Mouse (Mus musculus) neural tube, embryonic 15.5 days (tissue): ENCODE data around the gene Sstr4. TPM values are rescaled to one million over a fixed set of nuclear protein-coding genes. Genes with fewer than 3 reads are reported as not detected.

Experiments
- ATAC-seq: fragments of 200-750 bp; cut with Nextera tagmentation; 2 replicates; pipeline ENCODE4 v1.8.0; 2017; ENCODE audit warnings: mild to moderate bottlenecking, moderate TSS enrichment, moderate library complexity; ENCODE audit not compliant: low FRiP score
- H3K27ac ChIP-seq: fragments of 300-500 bp; sonication (generic); replicated peaks from 2 replicates; pipeline ENCODE4 v1.5.1; 2015; ENCODE audit warnings: mild to moderate bottlenecking, inconsistent platforms
- H3K27me3 ChIP-seq: fragments of 300-500 bp; sonication (generic); replicated peaks from 2 replicates; pipeline ENCODE4 v1.6.1; 2015; ENCODE audit warnings: inconsistent platforms
- H3K36me3 ChIP-seq: fragments of 300-500 bp; sonication (generic); 2 replicates; pipeline ENCODE4 v1.6.1; 2015; ENCODE audit warnings: inconsistent platforms
- H3K4me1 ChIP-seq: fragments of 300-500 bp; sonication (generic); 2 replicates; pipeline ENCODE4 v1.6.1; 2015; ENCODE audit warnings: inconsistent platforms
- H3K4me2 ChIP-seq: fragments of 300-500 bp; sonication (generic); 2 replicates; pipeline ENCODE4 v1.6.1; 2015; ENCODE audit warnings: inconsistent platforms, mild to moderate bottlenecking, moderate library complexity
- H3K4me3 ChIP-seq: fragments of 300-500 bp; sonication (generic); replicated peaks from 2 replicates; pipeline ENCODE4 v1.5.1; 2015; ENCODE audit warnings: mild to moderate bottlenecking, inconsistent platforms
- H3K9ac ChIP-seq: fragments of 300-500 bp; sonication (generic); replicated peaks from 2 replicates; pipeline ENCODE4 v1.6.1; 2015; ENCODE audit warnings: mild to moderate bottlenecking, inconsistent platforms
- H3K9me3 ChIP-seq: fragments of 300-500 bp; sonication (generic); replicated peaks from 2 replicates; pipeline ENCODE4 v1.6.1; 2016; ENCODE audit warnings: inconsistent platforms
- WGBS: fragments of 180-500 bp; shearing (Covaris S2); methylation state at CpG from one replicate; pipeline ENCODE4 v1.1.7; 2015; ENCODE audit warnings: mixed read lengths; 5-methylcytosine and 5-hydroxymethylcytosine counted together
- polyA plus RNA-seq: library from polyadenylated mRNA; unstranded; fragments of >200 nt; fragmentation: Nextera tagmentation; extraction: Ambion mirVana; gene quantifications from 2 replicates; pipeline ENCODE4 v1.2.1, GENCODE M21; 2015

Sstr4 gene
- polyA plus RNA-seq, 1 experiment from 2014 or later: 3.8 TPM

DNA sequence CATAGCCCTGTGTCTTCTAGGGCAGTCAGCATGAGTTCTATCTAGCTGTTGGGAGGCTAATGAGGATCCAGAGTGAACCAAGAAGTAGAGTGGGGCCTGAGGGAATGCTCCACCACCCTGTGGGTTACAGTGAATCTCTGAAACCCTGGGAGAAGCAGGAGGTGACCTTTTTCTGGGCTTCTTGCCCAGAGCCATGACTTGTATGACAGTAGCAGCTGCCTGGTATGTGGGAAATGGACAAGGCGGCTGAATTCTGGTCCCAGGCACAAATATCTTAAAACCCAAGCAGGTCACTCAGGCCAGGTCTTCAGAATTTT is 2.6 kb downstream of the Sstr4 start:
- Histone ChIP-seq H3K9ac (no peak overlapping the region), H3K36me3 (no peaks in the 10 kb centered on the region), H3K27ac (no peak overlapping the region), H3K9me3 (no peaks in the 10 kb centered on the region), H3K4me1 (peaks cover 25% of the 10 kb centered on the region), H3K4me2 (0 out of 2 replicates have a peak overlapping the region, but pooled peaks have one; percentile 96), H3K4me3 (no peak overlapping the region), H3K27me3 (peaks cover 30% of the 10 kb centered on the region)
- 79% methylated on average over 1 of the region's 1 CpGs for WGBS
- ATAC-seq: no peak

DNA sequence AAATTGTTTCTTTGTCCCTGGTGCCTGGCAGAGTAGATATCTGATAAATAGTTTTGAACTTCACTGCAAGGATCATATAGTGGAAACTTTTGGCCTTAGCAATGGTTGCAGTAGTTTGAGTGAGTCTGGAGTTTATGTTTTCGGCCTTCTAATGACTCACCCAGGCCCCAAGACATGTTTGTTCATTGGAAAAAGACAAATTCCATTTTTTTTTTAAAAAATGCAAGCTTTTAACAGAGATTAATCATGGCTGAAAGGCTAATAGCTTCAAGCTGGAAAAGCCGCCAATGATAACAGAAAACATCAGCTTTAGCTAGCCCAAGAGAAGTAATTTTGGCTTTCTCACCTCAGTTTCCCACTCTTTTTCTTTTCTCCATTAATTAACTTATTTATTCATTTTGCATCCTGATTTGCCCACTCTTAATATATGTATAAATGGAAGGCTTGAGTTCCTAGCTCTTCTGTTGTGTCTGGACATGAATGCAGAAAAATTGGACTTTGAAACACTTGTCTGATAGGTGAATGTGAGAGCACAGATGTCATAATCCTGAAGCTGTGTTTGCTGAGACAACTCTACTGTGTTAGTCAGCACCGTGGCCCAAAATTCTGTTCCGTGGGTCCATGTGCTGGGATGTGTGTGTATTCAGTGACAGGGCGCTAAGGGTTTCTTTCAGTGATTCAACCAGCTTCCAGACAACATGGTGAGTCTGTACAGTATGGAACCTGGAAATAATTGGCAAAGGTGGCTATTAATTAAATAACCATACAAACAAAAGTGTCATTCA is 3.9 kb downstream of the Sstr4 start:
- H3K36me3 ChIP-seq: no peaks in the 10 kb centered on the region
- H3K9ac ChIP-seq: no peak overlapping the region
- ATAC-seq: no peak
- no peak overlapping the region for H3K4me3 ChIP-seq
- H3K27me3 ChIP-seq: peaks cover 17% of the 10 kb centered on the region
- no peak overlapping the region for H3K27ac ChIP-seq
- WGBS: 96% methylated on average over 5 of the region's 5 CpGs
- H3K9me3 ChIP-seq: no peaks in the 10 kb centered on the region
- no peak overlapping the region for H3K4me2 ChIP-seq
- H3K4me1 ChIP-seq: peaks cover 25% of the 10 kb centered on the region

DNA sequence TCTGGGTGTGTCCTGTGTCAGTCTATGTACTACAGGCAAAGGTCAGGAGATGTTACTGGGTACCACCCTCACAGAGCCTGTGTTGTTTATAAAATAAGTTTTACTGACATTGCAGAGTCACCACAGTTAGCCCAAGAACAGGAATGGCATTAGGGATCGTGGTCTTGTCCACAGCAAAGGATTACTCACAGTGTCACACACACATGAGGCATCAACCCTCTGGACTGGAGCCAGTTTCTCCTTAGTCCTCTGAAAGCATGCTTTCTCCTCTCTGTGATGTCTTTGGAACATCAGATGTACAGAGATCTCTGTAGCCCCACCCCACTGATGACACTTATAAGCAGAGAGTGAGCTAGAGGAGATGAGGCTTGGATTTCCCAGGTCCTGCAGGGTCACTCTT is 7.1 kb downstream of the Sstr4 start:
- no peak overlapping the region for H3K27ac ChIP-seq
- H3K9me3 ChIP-seq: no peaks in the 10 kb centered on the region
- no peak for ATAC-seq
- peaks cover 15% of the 10 kb centered on the region for H3K4me1 ChIP-seq
- no peak overlapping the region for H3K4me2 ChIP-seq
- H3K27me3 ChIP-seq: peaks cover 25% of the 10 kb centered on the region
- no peak overlapping the region for H3K9ac ChIP-seq
- H3K36me3 ChIP-seq: no peaks in the 10 kb centered on the region
- WGBS: 69% methylated on average over 1 of the region's 1 CpGs
- no peak overlapping the region for H3K4me3 ChIP-seq

- H3K27me3 ChIP-seq: peaks cover 48% of the 10 kb centered on the region
- H3K9me3 ChIP-seq: no peaks in the 10 kb centered on the region
- 75% methylated on average over 5 of the region's 5 CpGs for WGBS
- ATAC-seq: no peak
- H3K4me1 ChIP-seq: peaks cover 31% of the 10 kb centered on the region
- no peak overlapping the region for H3K4me3 ChIP-seq
- no peak overlapping the region for H3K27ac ChIP-seq
- H3K9ac ChIP-seq: no peak overlapping the region
- no peak overlapping the region for H3K4me2 ChIP-seq
- H3K36me3 ChIP-seq: no peaks in the 10 kb centered on the region
Observed at GRCm38 (mm10) chr2:148404906-148405305, 9.8 kb downstream of the Sstr4 start.

GRCm38 (mm10) chr2:148406160-148406970 is 11.2 kb downstream of the Sstr4 start:
- Histone ChIP-seq H3K9me3 (no peaks in the 10 kb centered on the region), H3K27ac (no peak overlapping the region), H3K27me3 (peaks cover 49% of the 10 kb centered on the region), H3K4me1 (peaks cover 31% of the 10 kb centered on the region), H3K4me2 (peak overlapping the region; percentile 61), H3K4me3 (peak overlapping the region; percentile 36), H3K36me3 (no peaks in the 10 kb centered on the region), H3K9ac (peak overlapping the region; percentile 34; the same call in 1 of the 2 replicates)
- peak; percentile 43; the same call in 1 of the 2 replicates for ATAC-seq
- WGBS: 13% methylated on average over 34 of the region's 34 CpGs

DNA sequence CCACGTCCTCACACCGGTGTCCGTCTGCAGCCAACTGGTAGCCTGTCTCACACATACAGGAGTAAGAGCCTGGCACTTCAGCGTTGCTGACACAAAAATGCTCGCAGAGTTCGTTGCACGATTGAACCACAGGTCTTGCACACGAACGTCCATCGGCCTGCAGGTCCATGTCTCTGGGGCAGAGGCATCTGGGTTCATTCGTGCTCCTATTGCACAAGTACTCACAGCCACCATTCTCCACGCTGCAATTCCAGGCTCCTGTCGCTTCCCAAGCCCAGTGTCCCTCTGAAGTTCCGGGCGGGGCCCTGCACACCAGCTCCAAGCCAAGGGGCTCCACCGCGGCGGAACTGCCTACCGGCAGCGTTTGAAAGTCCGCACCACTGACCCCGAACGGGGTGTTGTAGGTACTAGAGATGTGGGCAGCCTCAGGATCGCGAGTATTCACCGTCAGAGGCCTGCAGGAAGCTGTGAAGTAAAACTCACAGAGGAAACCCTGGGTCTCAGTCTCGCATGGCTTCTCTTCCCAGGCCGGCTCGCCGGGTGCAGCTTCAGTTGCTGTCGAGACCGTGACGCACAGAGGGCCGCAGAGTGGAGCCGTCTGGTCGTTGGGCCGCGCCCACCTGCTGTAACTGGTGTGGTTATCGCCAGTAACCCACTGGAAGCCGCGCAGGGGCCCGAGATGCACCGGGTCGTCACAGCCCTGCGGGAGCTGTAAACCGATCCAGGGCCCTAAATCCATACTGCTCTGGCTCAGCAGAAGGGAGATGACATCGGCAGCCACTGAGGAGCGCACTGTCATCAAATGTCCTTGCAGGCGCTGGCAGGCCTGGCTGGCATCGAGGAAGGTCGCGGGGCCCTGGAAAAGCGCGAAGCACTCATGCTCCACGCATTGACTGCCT is 12.1 kb downstream of the Sstr4 start:
- H3K27ac ChIP-seq: no peak overlapping the region
- WGBS: 6% methylated on average over 55 of the region's 55 CpGs

GRCm38 (mm10) chr2:148407870-148408760 is 13.0 kb downstream of the Sstr4 start, which contains the start of gene Thbd:
TSS of gene Thbd (minus strand) at chr2:148408188.
- Histone ChIP-seq H3K4me2 (peak within 1 kb of the TSS; percentile 61), H3K9me3 (no peaks in the 10 kb centered on the region), H3K27me3 (peaks cover 49% of the 10 kb centered on the region), H3K36me3 (no peaks in the 10 kb centered on the region), H3K27ac (no peak within 1 kb of the TSS), H3K4me1 (peaks cover 31% of the 10 kb centered on the region), H3K9ac (peak within 1 kb of the TSS; percentile 34), H3K4me3 (peak within 1 kb of the TSS; percentile 36)
- WGBS: 3% methylated on average over 35 of the region's 35 CpGs
- peak; percentile 65 for ATAC-seq

More for the DNA sequence above, 12.1 kb downstream of the Sstr4 start:
- ATAC-seq: peak; percentile 63
- peak overlapping the region; percentile 36 for H3K4me3 ChIP-seq
- H3K9me3 ChIP-seq: no peaks in the 10 kb centered on the region
- peaks cover 31% of the 10 kb centered on the region for H3K4me1 ChIP-seq
- H3K36me3 ChIP-seq: no peaks in the 10 kb centered on the region
- H3K9ac ChIP-seq: peak overlapping the region; percentile 34
- H3K27me3 ChIP-seq: peaks cover 49% of the 10 kb centered on the region
- H3K4me2 ChIP-seq: peak overlapping the region; percentile 61

GRCm38 (mm10) chr2:148408761-148409120 is 13.6 kb downstream of the Sstr4 start:
- Histone ChIP-seq H3K9me3 (no peaks in the 10 kb centered on the region), H3K4me3 (no peak overlapping the region), H3K27ac (no peak overlapping the region), H3K9ac (no peak overlapping the region; the same call in 1 of the 2 replicates), H3K4me1 (peaks cover 31% of the 10 kb centered on the region), H3K4me2 (peak overlapping the region; percentile 61), H3K36me3 (no peaks in the 10 kb centered on the region), H3K27me3 (peaks cover 49% of the 10 kb centered on the region)
- no peak for ATAC-seq
- WGBS: 16% methylated on average over 6 of the region's 6 CpGs

GRCm38 (mm10) chr2:148409141-148409540 is 14.0 kb downstream of the Sstr4 start:
- Histone ChIP-seq H3K36me3 (no peaks in the 10 kb centered on the region), H3K4me3 (no peak overlapping the region), H3K27me3 (peaks cover 49% of the 10 kb centered on the region), H3K4me1 (peaks cover 31% of the 10 kb centered on the region), H3K9me3 (no peaks in the 10 kb centered on the region), H3K9ac (no peak overlapping the region), H3K27ac (no peak overlapping the region), H3K4me2 (no peak overlapping the region)
- ATAC-seq: peak; percentile 55
- 25% methylated on average over 9 of the region's 9 CpGs for WGBS

DNA sequence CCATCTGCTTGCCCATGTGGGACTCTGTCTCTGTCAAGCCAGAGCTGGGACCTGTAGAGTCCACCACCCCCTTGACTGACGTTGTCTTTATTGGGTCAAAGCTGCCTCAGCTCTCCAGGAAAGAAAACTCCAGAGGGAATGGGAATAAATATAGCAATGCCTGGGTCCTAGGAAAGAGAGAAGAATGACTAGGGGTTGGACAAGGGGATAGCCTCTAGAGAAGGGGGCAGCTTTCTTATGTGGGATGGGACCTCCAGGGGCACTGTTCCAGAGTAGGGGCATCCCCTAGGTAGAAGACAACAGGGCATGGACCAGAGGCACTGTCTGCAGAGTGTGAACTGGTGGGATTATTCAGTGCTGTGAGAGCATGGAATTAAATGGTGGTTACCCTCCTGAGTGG is 14.7 kb downstream of the Sstr4 start:
- no peaks in the 10 kb centered on the region for H3K9me3 ChIP-seq
- H3K27me3 ChIP-seq: peaks cover 46% of the 10 kb centered on the region
- no peak overlapping the region for H3K27ac ChIP-seq
- H3K4me1 ChIP-seq: peaks cover 31% of the 10 kb centered on the region
- whole genome bisulfite sequencing: 85% methylated on average over 1 of the region's 1 CpGs
- H3K9ac ChIP-seq: no peak overlapping the region
- H3K36me3 ChIP-seq: no peaks in the 10 kb centered on the region
- no peak overlapping the region for H3K4me2 ChIP-seq
- ATAC-seq: no peak
- no peak overlapping the region for H3K4me3 ChIP-seq
